10 mouse cellular contexts compared by ENCODE assay signal in the genomic region with DNA sequence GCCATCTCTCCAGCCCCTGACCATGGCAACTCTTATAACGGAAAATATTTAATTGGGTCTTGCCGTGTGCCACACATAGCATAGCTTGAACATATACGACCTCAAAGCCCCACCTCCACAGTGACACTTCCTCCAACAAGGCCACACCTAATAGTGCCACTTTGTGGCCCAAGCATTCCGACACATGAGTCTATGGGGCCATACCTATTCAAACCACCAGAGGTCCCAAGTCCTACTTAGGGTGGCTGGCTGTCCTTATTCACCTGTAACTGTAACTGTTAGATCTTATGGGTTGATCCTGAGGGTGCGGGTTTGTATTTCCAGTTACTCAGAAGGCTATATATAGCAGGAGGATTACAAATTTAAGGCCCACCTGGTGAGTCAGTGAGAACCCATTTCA. TPM values are rescaled to one million over a fixed set of nuclear protein-coding genes. Genes with fewer than 3 reads are reported as not detected.
DNase-seq lines count a peak whose midpoint lies in the region; ATAC-seq and TF ChIP-seq lines count a peak whose summit lies in the region.
"Had no signal": no experiment of that assay in that cellular context is flagged by ENCODE, and none has a peak within 500 bp of the region (broad histone marks: within the 10 kb centered on the region; RNA-seq: fewer than 3 reads in every experiment).

No protein-coding gene starts in this region.

- no peak for DNase-seq in frontal cortex, postnatal 14 days (ENCODE audit: low spot score in 2 of 2)
- DNase-seq in thymus, adult 2 months: peak; percentile 35
- no peak for DNase-seq in thymus, adult 18-20 months
- peak; percentile 52 for DNase-seq in kidney, postnatal 14 days
- DNase-seq in splenic B cell, adult 2 months (ENCODE audit: low read depth, low spot score): peak; percentile 81
- no peak for DNase-seq in heart, postnatal 25 days (ENCODE audit: low spot score)
- no peak for DNase-seq in right cerebral cortex, postnatal 36 days (ENCODE audit: low spot score in 2 of 2)

- H3K27me3 ChIP-seq in thymus, adult 2 months (ENCODE audit: control insufficient read depth, insufficient read depth, low read length): no peaks in the 10 kb centered on the region
- no peaks in the 10 kb centered on the region for H3K27me3 ChIP-seq in splenic B cell, adult 2 months (ENCODE audit: control insufficient read depth, insufficient read depth, low read length, poor library complexity, severe bottlenecking)
- H3K27me3 ChIP-seq: heart, embryonic 15.5 days had no signal

- no peak overlapping the region for H3K4me3 ChIP-seq in thymus, adult 2 months (ENCODE audit: control insufficient read depth, insufficient read depth, low read length)
- H3K4me3 ChIP-seq: heart, embryonic 15.5 days; myocyte had no signal

- TF ChIP-seq CTCF in thymus, adult 2 months (IDR thresholded peaks at IDR 0.05; ENCODE audit: borderline replicate concordance, control insufficient read depth, extremely low read depth, insufficient read depth, low read length, poor library complexity): no peak

- no peak for TF ChIP-seq POLR2A in thymus, adult 2 months (IDR thresholded peaks at IDR 0.05; ENCODE audit: control insufficient read depth, extremely low read depth, insufficient read depth, low read length, poor library complexity)

- no peak overlapping the region for H3K27ac ChIP-seq in thymus, adult 2 months (ENCODE audit: control insufficient read depth, insufficient read depth, low read length)
- H3K27ac ChIP-seq: heart, embryonic 15.5 days had no signal

- peaks cover 13% of the 10 kb centered on the region for H3K4me1 ChIP-seq in thymus, adult 2 months (replicated peaks; ENCODE audit: control insufficient read depth, insufficient read depth, low read length)

- no peaks in the 10 kb centered on the region for H3K36me3 ChIP-seq in thymus, adult 2 months (ENCODE audit: control insufficient read depth, insufficient read depth, low read length)
- no peaks in the 10 kb centered on the region for H3K36me3 ChIP-seq in splenic B cell, adult 2 months (ENCODE audit: control insufficient read depth, insufficient read depth, low read length, poor library complexity, severe bottlenecking)
- H3K36me3 ChIP-seq: heart, embryonic 15.5 days had no signal

- intact Hi-C loops in heart, postnatal 25 days (cut with DNase I): no loop called here

- ATAC-seq in frontal cortex, adult (ENCODE audit: low TSS enrichment): 0 out of 2 replicates have a peak, but pooled peaks have one; percentile 42

- WGBS in thymus, adult 2 months: 73% methylated on average over 5 of the region's 5 CpGs

RNA-seq across cellular contexts. Expression of gene Pcp2, which starts 2.7 kb away (rescaled TPM):
- polyA plus RNA-seq in thymus, adult 2 months (2012; rRNA removed): 0.34 and 0.84 TPM in 2 replicates
- total RNA-seq in heart, postnatal 25 days (2021): not detected

RNA-seq across cellular contexts. Expression of gene Stxbp2, which starts 2.7 kb away (rescaled TPM):
- 260 and 262 TPM in 2 replicates for polyA plus RNA-seq in thymus, adult 2 months (2012; rRNA removed)
- total RNA-seq in heart, postnatal 25 days (2021): 1 to 10 TPM; 4.5 to 4.8 TPM

RNA-seq across cellular contexts. Expression of gene Pet100, which starts 6.7 kb away (rescaled TPM):
- 4.7 and 6.9 TPM in 2 replicates for polyA plus RNA-seq in thymus, adult 2 months (2012; rRNA removed)
- 10 to 100 TPM; 70.6 to 80.3 TPM for total RNA-seq in heart, postnatal 25 days (2021)

RNA-seq across cellular contexts. Expression of gene Xab2, which starts 6.9 kb away (rescaled TPM):
- 128 and 133 TPM in 2 replicates for polyA plus RNA-seq in thymus, adult 2 months (2012; rRNA removed)
- total RNA-seq in heart, postnatal 25 days (2021): 10 to 100 TPM; 14.5 to 14.9 TPM

RNA-seq across cellular contexts. Expression of gene Retn, which starts 27.6 kb away (rescaled TPM):
- polyA plus RNA-seq in thymus, adult 2 months (2012; rRNA removed): 15.3 and 16.9 TPM in 2 replicates
- total RNA-seq in heart, postnatal 25 days (2021): 1 to 10 TPM in 1 of 2 experiments, under 1 TPM in 1; 0.70 to 3.7 TPM
- polyA plus RNA-seq: heart, embryonic 15.5 days; myocyte had no signal

Comparison
In these comparisons a context has a peak if more than half of its experiments do, and no peak if none do; other contexts are left out.
1. DNase-seq: peak in thymus, adult 2 months (single experiment), kidney, postnatal 14 days (single experiment) and splenic B cell, adult 2 months (single experiment); none in frontal cortex, postnatal 14 days (0 of 2), thymus, adult 18-20 months (0 of 2), heart, postnatal 25 days (single experiment) and right cerebral cortex, postnatal 36 days (0 of 2).